Mouse (Mus musculus) liver, postnatal 0 days (tissue): ENCODE measurements at regions not wholly inside any gene's neighbourhood (a gene's known extent, or its start where the extent isn't known, plus 50 kb on each side); places are given as distances from the start of the nearest gene placed in this dataset.

Experiments used
- CTCF ChIP-seq: sonication (generic); IDR thresholded peaks from 2 replicates; pipeline ENCODE4 v1.5.1; 2016; ENCODE audit warnings: antibody characterized with exemption, low read depth
- EP300 ChIP-seq: IDR thresholded peaks from 2 replicates; pipeline ENCODE4 v1.6.1; 2016; ENCODE audit warnings: antibody characterized with exemption, low read depth, mild to moderate bottlenecking

- TF ChIP-seq CTCF (no peak), EP300 (no peak)
Observed at GRCm38 (mm10) chr4:142758102-142758501, 454.7 kb downstream of the Prdm2 start.
